Mouse (Mus musculus) cortical plate, adult 2 months (tissue): ENCODE measurements around the gene Proser3.

Experiments used
- CTCF ChIP-seq: fragments of 200-500 bp; IDR thresholded peaks from 2 replicates; pipeline ENCODE4 v1.5.1; 2011; ENCODE audit warnings: mild to moderate bottlenecking, control low read depth, low read length; ENCODE audit not compliant: insufficient read depth; ENCODE audit errors: extremely low read depth
- POLR2A ChIP-seq: fragments of 200-500 bp; IDR thresholded peaks from 2 replicates; pipeline ENCODE4 v1.6.1; 2011; ENCODE audit warnings: mild to moderate bottlenecking, low read length, control low read depth; ENCODE audit not compliant: insufficient read depth; ENCODE audit errors: extremely low read depth

- TF ChIP-seq CTCF, result no peak
- no peak for TF ChIP-seq POLR2A
Measured at GRCm38 (mm10) chr7:30520396-30520795, 31.7 kb downstream of the Proser3 start.
